Mouse (Mus musculus) left cerebral cortex, postnatal 36 days (tissue): Measurements from ENCODE around the gene Slc47a2. TPM values are rescaled to one million over a fixed set of nuclear protein-coding genes. Genes with fewer than 3 reads are reported as not detected.

ENCODE experiments used
- DNase-seq, 2 experiments: peaks; one replicate each; pipeline ENCODE4 v3.0.0; 2021 to 2022; ENCODE audit warnings: low spot score in 2 of 2, mixed read lengths in 1 of 2
- intact Hi-C: fragments of 180-260 bp; cut with DNase I; formaldehyde crosslinking; loops from one replicate; pipeline ENCODE4 v1.15.1; 2025
- total RNA-seq, 2 experiments: library from RNA; stranded (reverse); gene quantifications; 2 replicates each; pipeline ENCODE4 v1.2.3; 2021

The Slc47a2 gene
- total RNA-seq, 2 experiments from 2014 or later = not detected

DNA sequence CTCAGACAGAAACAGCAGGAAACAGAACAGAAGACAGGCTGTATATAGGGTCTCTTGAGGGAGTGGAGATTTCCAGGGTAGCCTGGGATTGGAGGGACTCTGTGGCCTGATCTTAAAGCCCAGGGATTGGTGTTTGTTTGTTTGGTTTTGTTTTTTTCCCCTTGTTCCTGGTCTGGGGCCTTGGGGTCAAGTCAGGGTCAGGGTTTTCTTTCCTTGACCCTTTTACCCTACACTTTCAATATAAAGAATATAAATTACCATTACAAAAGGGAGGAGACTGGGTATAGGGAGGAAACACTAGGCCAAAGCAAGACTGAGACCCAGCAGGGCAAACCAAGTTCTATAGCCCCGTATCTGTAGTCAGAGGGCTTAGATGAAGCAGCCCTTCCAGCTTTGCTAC, 46.1 kb downstream of the Slc47a2 start:
- intact Hi-C loops = no loop called here
- DNase-seq = no peak

DNA sequence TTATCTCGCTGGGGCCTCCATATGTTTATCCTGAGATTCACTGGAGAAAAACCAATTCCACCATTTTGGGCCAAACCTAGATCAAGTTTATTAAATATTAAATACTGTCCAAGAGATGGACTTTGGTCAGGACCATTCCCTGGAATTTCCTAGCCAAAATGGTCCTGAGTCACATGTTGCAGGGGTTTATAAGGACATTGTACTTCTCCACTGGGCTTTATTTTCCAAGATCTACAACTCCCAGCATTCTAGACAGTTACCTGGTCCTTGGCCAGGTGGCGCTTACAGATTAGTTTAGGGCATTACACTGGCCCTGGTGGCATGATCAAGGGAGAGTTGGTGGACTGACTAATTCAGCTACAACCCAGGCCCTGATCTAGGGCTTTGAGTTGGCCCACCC, 47.1 kb downstream of the Slc47a2 start:
- no peak for DNase-seq
- intact Hi-C loops = no loop called here

DNA sequence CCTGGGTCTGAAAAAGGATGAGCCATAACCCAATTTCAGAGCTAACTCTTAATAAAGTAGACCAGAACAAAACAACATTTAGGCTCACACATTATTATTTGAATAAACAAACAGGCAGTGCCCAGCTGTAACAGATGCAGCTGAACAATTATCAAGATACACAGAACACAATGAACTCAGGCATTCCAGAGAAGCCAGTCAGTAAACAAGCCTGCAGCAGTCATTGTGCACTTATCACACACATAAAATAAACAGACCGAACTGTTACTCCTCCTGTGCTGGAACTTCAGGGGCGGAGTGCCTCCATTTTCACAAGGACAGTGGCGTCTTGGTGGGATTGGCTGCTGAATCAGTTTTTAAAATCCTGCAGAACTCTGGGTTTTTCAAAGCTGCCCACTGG, 48.2 kb downstream of the Slc47a2 start:
- intact Hi-C loops = no loop called here

DNA sequence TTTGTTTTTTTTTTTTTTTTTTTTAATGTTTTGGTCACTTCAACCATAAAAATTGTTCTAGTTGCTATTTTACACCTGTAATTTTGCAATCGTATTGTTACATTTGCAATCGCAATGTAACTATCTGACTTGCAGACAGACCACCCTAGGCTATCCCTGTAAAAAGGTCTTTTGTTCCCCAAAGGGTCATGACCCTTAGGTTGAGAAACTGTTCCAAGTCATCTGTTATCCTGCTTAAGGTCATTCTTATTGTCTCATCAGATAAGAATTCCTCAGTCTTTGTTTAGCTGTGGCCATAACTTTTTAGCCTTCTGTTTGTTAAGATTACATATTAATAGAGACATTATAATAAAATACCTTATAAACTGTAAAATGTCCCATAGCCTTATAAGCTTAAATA, 49.4 kb downstream of the Slc47a2 start:
- intact Hi-C loops = no loop called here
- no peak for DNase-seq

More for the DNA sequence above, 48.2 kb downstream of the Slc47a2 start:
- no peak for DNase-seq

DNA sequence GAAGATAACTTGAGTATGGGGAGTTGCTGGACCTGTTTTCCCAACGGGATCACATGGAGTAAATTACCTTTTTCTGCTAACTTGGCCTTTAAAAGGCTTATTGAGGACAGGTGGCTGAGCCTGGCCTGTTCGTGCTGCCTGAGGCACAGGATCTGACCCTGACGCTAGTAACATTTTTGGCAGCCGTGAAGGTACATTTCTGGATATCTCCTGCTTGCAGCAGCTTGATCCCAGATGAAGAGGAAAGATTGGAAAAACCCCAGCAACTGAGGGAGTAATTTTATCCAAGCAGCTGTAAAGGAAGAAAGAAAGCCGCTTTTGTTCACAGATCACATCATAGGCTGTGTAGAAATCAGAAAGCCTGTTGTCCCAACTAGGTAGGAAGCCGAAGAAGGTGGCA, 58.3 kb downstream of the Slc47a2 start:
- no peak for DNase-seq
- intact Hi-C loops = no loop called here

DNA sequence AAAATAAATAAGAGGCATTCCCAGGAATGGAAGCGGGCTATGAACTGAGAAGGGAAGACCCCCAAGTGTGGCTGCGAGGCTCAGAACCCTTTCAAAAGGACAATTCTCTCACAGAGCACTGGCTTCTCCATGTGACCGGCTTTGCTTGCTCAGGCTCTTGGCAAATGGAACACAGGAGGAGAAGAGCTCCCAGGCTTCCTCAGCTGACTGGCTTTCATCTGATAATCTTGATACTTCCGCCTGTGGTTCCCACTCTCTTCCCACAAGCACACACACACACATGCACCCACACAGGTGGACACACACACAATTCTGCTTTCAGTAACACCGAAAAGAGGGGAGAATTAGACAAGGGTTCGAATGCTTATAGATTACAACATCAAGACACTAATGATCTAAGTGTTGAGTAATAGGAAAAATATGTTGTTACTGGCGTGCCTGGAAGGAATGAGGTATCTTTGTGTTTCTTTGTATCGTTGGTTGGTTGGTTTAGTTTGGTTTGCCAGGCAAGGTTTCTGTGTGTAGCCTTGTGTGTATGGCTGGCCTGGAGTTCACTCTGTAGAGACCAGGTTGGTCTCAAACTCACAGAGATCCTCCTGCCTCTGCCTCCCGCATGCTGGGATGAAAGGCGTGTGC, 59.1 kb downstream of the Slc47a2 start:
- intact Hi-C loops = no loop called here
- DNase-seq = no peak

DNA sequence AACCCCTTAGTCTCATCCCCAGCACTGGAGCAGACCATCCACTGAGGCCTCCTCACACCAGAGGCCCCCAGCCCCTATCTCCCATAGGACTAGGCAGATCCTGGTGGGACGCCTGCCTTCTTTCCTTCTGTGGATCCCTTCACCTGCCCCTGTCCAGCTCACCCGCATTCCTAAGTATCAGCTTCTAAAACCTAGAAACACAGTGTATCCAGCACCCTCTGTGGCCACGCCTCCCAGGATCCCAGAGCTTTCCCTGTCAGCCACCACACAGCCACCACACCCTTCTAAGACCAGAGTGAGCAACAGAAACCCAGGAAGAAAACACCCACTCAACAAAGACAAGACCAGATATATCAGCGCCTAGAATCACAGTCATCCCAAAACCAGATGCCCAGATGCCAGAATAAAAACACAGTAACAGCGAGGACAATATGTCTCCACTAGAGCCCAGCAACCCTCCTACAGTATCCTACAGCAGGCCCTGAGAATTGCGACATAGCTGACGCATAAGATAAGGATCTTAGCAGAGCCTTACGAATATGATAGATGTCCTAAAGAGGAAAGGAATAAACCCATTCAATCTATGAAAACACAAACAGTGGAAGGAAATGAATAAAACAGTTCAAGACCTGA, 64.1 kb downstream of the Slc47a2 start:
- DNase-seq = no peak

DNA sequence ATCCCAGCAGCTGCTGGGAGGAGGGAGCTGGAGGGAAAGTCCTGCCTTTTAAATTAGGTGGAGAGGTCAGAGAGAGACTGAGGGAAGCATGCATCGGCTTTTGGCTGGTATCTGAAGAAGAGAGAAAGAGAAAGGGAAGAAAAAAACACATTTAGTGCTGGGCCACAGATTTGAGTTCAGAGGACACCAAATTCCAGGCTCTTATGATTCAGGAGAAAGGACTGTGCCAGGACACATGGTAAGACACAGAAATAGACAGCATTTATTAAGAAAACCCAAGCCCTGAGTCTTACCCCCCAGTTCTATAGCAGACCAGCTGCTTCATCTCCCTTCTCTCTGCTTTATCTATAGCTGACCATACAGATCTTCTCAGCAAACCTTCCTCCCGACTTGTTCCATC, 64.7 kb downstream of the Slc47a2 start:
- intact Hi-C loops = no loop called here
- DNase-seq = no peak

More for the DNA sequence above, 64.1 kb downstream of the Slc47a2 start:
- intact Hi-C loops = no loop called here

DNA sequence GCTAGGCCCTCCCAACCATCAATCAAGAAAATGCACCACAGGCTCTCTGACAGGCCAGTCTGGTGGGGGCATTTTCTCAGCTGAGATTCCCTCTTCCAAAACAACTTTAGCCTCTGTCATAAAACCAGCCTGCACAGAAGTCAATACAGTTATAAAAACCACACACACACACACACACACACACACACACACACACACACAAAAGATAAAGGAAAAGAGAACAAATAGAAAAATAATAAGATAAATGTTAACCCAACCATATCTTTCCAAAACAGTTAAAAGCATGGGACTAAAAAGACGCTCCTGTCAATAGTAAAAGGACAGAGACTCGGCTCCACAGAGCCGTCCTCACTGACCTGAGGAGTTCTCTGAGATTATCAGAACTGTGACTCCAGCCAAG, 66.2 kb downstream of the Slc47a2 start:
- DNase-seq = no peak
- intact Hi-C loops = no loop called here

DNA sequence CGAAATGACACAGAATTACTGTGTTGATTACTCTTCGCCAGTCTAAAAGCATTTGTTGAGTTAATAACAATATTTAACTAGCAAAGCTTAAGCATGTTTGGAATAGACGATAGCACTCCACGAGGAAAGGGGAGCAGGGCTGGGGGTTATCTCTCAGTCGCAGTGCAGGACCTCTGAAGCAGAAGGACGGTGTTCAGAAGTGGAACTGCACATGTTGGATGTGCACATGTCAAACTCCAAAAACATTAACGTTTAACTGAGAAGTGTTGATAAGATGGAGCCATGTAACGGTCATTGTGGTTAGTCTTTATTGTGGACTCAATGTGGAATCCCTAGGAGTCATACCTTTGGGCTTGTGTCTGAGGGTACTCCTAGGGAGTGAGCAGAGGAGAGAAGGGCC, 67.6 kb downstream of the Slc47a2 start:
- intact Hi-C loops = no loop called here
- DNase-seq = no peak

DNA sequence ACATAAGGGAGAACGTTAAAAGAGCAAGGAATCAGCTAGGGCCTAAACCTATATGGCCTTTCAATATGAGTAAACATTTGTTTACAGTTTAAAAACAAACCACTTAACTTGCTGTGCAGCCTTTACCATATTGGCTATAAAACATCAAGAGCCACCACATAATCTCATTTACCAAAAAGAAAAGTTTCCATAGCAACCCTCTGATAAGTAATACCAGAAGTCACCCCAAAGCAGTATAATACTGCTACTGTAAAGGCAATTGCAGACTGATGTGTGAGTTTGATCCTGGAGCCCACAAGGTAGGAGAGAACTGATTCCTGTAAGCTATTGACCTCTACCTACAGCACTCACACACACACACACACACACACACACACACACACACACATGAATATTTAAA, 68.2 kb downstream of the Slc47a2 start:
- DNase-seq = no peak
- intact Hi-C loops = no loop called here

DNA sequence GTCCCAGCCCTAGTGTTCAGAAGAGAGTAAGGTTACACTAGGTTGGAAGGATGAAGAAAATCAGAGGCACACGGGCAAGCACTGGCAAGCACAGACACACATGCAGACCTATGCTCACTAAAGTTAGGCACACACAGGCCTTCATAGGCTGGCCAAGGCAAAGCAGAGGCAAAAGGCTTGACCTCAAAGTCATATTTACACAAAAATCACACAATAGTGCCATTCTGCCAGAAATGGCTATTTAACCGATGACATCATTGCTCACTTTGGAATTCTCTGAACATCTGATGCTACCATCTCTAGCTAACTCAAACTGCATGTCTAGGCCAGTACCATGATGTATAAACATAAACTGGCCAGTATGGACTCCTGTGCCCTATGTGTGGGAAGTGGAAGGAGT, 68.7 kb downstream of the Slc47a2 start:
- intact Hi-C loops = no loop called here
- no peak for DNase-seq

DNA sequence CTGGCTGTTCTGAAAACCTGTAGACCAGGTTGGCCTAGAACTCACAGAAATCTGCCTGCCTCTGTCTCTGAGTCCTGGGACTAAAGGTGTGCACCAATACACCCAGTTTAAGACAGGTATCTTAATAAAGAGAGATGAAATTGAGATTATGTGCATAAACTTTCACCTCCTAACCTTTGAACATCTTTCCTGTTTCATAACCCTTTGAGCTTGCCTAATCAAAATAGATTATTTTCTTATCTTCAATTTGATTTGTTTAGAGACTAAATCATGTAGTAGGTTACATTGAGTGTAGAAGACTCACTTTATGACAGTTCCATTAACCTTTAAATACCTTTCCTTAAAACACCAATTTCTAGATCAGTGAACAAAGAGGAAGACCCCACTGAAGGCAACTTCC, 71.0 kb downstream of the Slc47a2 start:
- intact Hi-C loops = no loop called here

DNA sequence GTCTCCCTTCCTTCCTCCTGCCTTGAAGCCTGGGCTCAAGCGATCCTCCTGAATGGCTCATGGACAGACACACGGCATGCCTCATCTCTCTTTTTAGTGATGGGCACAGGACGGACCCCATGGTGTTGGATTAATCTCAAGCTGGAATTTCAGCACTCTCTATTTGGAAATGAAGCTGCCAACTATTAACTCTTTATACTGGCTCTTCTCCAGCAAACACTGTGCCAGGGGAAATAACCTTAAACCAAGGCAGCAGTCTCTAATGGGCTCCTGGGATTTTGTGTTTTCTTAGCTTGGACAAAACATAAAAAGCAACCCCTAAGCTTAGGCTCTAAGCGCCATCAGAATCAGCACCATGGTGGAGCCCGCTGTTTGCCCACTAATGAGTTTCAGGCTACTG, 72.3 kb downstream of the Slc47a2 start:
- no peak for DNase-seq
- intact Hi-C loops = no loop called here

More for the DNA sequence above, 71.0 kb downstream of the Slc47a2 start:
- no peak for DNase-seq

DNA sequence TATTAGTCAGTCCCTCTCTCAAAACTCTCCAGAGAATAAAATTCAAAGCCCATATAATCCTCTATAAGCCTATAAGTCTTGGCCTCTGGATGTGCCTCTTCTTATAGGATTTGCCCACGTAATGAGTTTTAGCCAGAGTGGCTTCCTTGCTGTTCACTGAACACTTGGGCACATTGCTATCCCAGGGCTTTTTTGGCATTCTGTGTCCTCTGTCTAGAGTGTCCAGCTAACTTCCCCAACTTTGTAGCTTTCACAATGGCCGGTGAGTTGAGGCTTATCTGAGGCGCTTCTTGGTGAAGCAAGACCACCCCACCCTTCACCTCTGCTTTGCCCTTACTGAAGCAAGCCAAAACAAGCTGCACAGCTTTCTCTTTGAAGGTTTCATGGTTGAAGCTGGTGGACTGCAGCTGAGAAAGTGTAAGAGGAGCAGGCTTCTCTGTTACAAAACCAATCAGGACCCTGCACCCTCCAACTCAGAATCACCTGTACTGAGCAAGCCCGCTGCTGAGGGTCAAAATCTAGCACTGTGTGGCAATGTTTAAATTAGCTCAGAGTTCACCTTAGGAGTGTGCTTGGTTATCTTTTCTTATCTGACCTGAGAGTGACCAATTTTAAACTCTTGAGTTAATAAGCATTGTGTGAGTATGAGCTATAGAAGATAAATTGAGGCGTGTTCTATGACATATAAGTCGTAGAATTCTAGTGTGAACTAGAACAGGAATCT, 73.9 kb downstream of the Slc47a2 start:
- no peak for DNase-seq
- intact Hi-C loops = no loop called here

DNA sequence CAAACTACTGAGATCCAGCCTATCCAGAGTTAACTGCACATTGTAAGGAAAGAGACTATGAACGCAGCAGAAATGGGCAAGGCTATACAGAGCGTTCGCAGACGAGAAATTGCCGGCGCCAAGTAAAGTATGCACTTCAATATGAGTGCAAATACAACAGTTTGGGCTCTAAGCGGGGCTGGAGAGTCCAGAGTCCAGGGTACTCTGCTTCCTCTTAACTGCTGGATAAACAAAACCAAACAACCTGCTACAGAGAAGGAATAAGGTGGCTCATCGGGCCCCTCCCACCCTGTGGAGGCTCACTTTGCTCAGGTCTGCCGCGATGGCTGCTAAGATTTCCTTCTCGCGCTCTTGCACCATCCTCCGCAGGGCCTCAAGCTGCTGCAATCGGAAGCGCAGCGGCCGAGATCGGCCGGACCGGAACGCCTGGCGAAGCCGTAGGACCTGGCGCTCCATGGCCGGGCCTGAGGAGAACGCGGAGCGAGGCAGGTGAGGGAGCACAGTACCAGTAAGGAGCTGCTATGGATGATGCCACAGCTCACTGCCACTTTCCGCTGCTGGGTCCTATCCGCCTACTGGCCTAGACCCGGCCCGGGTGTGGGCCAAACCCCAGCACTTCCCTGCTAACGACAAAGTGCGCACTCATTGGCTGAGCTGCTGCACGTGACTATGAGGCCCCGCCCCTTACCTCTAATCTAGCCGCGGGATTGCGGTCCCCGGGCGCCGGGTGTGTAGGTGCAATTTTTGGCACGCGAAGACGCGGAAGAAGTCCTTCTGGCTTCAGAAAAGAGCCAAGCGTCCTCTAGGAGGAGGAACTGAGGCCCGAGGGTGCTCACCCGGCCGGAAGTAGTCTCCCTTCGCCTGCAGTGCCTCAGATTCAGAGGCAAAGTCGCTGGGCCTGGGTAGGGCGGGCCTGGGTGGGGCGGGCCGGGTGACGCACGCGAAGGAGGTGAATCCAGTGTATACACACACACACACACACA, 75.8 kb downstream of the Slc47a2 start, which contains the start of gene Aldh3a2:
Gene Aldh3a2, minus strand, starts transcription at position 914 of the 983 bp plus-strand sequence.
- DNase-seq = peak; percentile 92 to 93
- intact Hi-C loops = no loop called here

DNA sequence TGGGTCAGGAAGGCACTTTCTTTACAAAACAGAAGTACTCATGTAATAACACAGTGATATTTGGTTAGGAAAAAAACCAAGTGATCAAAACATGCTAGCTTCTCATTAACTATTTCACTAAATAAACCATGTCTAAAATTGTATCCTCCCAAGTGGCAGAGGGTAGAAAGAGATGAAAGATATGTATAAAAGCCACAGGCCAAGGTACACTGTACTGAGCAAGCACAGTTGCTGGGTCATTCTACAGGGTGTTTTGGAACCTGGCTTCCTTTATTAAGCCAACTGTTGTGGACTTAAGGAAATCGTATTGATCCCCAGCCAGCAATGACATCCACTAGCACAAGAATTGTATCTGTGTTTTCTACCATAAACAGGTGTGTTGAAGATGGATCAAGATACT, 78.8 kb downstream of the Slc47a2 start:
- intact Hi-C loops = no loop called here
- DNase-seq = no peak

DNA sequence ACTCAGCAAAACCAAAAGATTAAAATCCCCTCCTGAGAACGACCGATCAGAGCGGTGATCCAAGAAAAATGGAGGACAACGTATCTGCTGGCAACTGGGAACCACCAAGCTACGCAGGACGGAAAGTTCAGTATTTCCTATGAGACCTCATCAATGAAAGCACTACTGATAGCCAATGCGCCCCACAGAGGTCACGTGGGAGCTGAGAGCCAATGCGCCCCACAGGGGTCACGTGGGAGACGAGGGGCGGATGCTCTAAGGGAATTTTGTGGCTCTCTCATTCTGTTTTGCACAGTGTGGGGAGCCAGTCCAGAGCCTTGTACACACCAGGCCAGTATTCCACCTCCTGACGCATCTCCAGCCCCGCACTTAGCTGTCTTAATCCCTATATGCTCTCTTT, 80.1 kb downstream of the Slc47a2 start:
- no peak for DNase-seq
- intact Hi-C loops = no loop called here

DNA sequence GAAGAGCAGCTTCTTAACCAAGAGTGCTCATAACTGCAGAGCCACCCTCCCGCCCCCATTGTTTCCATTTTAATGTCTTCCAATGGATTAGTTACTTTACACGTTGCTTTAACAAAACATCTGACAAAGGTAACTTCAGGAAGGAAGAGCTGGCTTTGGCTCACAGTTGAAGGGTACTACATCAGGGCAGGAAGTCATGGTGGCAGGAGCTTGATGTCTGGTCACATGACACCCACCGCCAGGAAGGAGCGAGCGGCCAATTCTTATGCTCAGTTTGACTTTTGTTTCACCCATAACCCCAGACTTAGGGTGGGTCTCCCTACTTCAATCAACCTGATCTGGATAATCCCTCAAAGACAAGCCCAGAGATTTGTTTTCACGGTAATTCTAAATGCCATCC, 83.6 kb downstream of the Slc47a2 start:
- DNase-seq = no peak
- intact Hi-C loops = no loop called here

DNA sequence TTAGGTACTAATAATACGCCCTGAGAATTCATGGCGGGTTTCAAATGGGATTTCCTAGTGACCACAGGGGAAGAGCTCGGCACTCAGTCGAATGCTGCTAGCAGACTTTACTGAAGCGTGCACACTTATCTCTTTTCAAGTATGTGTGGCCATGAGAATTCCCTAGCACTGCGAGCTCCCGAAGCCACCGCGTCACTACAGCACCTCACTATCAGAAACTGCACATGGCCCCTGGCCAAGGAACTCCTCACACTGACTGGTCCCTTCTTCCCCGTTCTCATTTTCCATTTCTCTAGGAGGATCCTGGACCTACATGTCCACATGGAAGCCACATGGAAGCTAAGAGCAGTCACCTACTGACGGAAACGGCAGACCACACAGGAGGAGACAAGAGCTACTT, 89.9 kb downstream of the Slc47a2 start:
- no peak for DNase-seq
- intact Hi-C loops = no loop called here
